Mouse (Mus musculus): ENCODE data around the gene Ctnnd2.

DNA sequence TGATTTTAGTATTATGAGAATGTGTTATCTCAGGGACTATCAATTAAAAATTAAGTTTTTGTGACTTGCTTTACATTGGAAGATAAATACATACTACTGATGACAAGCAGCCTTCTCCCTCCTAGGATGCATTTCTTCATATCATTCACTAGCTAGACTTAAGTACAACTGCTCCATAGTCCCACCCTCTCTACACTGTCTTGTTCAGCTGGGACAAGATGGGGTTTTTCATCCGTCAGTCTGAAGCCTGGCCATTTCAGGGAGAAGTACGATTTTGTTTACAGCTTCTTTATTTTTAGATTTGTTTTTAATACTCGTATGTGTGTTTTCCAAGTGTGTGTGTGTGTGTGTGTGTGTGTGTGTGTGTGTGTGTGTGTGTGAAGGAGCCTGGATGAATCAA, 26.0 kb downstream of the Ctnnd2 start:
- TF ChIP-seq CTCF (IDR thresholded peaks at IDR 0.05; ENCODE audit: low read depth): no peak
- no peak for TF ChIP-seq EP300 (IDR thresholded peaks at IDR 0.05; ENCODE audit: low read depth)

Data from liver, postnatal 0 days (tissue).